Mouse (Mus musculus): ENCODE measurements around the gene Lrrc49.
A peak's percentile ranks its signal among the peaks of the same experiment; 100 is the strongest.

Gene Lrrc49

DNA sequence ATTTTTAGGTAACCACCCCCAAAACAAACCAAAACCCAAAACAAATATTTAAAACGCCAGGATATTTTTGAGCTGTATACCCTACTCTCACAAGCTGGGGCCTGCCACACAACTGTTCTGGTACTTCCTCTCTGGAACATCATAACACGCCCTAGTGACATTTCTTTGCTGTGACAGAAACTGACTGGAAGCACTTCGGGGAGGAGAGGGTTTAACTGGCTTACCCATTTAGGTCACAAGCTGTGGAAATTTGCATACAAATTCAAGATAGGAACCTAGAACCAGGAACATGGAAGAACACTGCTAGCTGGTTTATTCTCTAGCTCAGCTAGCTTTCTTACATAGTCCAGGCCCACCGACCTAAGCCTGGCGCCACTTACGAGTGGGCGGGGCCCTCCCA is 92.6 kb downstream of the Lrrc49 start:
- no peak for DNase-seq (ENCODE audit: low spot score)

DNA sequence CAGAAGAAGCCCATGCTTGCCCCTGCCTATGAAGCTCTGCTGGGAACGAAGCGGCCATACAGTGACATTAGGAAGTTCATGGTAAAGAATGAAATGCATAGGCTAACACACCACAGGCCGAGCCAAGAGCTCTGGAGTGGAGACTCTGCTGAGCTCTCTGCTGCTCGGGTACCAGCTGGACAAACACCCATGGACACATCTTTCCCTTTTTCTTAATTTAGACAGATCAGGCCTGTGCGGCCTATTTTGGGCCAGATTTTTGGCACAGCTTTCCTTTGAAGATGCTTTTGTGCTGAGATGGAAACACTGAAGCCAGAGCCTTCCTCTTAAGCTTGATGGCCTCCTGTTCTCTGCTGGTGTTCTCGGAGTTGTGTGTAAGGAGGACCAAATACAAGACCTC is 95.0 kb downstream of the Lrrc49 start:
- DNase-seq (ENCODE audit: low spot score): no peak

- DNase-seq (ENCODE audit: low spot score): no peak
Observed at GRCm38 (mm10) chr9:60592363-60592762, 95.6 kb downstream of the Lrrc49 start.

DNA sequence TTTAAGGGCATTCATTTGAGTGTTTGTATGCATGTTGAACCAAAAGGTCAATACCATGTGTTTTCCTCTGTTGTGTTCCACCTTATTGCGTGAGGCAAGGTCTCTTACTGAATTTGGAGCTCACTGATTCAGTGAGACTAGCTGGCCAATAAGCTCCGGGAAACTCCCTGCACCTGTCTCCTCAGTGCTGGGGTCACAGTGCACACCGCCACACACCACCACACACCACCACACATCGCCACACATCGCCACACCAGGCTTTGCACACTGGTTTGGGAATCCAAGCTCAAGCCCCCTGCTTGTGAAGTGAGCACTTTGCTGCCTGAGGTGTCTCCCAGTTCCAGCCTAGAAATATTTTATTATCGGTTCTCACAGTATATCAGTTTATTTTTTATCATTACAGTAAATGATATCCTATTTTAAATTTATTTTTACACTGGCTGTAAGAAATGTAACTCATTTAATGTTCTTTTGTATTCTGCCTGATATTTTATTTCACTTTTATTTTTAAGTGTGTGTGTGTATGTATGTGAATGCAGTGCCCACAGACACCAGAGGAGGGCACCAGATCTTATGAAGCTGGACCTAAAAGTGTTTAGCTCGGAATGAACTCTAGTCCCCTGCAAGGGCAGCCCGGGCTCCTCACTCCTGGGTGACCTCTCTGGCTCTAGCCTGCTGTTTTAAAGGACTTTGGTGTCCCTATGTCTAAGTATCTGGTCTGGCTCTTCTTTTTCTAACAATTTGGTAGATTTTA is 96.9 kb downstream of the Lrrc49 start:
- DNase-seq (ENCODE audit: low spot score): no peak

GRCm38 (mm10) chr9:60588914-60589313 is 99.0 kb downstream of the Lrrc49 start:
- DNase-seq (ENCODE audit: low spot score): no peak

GRCm38 (mm10) chr9:60586920-60587319 is 101.0 kb downstream of the Lrrc49 start:
- DNase-seq (ENCODE audit: low spot score): no peak

DNA sequence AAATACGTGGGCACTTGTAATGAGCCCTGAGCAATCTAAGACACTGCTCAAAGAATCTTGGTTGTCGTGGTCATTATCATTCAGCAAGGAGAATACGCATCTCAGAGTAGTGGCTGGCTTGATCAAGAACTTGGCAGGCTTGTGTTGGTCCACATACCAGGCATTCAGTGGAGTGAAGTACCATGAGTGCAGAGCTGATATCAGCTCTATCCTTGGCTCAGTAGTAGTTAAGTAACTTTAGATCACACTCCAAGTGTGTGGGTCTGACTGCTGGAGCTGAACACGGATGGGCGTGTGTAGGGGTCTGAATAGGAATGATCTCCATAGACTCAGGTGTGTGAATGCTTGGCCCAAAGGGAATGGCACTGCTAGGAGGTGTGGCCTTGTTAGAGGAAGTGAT is 102.8 kb downstream of the Lrrc49 start:
- no peak for DNase-seq (ENCODE audit: low spot score)

DNA sequence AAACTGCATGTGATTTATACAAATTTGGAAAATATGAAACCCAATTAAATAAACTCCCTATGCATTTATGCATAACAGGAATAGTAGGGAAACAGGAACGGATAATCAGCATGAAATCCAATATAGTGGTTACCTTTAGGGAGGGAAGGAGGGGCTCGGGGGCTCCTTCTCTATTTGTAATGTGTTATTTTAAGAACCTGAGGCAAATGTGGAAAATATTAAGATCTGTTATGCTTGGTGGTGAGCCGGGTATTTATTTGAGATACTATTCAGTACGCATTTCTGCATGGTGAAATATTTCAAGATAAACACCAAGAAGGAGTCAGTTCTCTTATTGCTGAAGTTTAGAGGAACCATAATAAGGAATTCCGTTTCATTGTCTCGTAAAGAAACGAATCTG is 105.4 kb downstream of the Lrrc49 start:
- DNase-seq (ENCODE audit: low spot score): no peak

GRCm38 (mm10) chr9:60573011-60573410 is 114.9 kb downstream of the Lrrc49 start:
- DNase-seq (ENCODE audit: low spot score): no peak

- DNase-seq (ENCODE audit: low spot score): no peak
Observed at GRCm38 (mm10) chr9:60571725-60572124, 116.2 kb downstream of the Lrrc49 start.

DNA sequence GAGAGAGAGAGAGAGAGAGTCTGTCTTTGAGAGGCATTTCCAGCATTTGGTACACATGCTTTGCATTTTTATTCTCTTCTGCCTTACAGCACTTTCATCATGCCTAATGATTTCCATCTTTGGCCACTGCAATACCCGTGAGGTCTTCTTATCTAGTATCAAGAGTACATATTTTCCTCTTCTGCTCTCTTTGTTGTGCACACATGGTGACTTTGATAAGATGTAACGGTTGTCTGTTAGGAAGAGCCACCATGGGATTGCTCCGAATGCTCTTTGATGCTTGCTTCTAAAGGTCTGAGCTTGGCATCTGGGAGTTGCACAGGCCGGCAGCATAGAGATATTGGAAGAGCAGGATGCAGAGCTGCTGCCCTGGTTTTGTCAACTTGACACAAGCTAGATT is 116.9 kb downstream of the Lrrc49 start:
- no peak for DNase-seq (ENCODE audit: low spot score)

DNA sequence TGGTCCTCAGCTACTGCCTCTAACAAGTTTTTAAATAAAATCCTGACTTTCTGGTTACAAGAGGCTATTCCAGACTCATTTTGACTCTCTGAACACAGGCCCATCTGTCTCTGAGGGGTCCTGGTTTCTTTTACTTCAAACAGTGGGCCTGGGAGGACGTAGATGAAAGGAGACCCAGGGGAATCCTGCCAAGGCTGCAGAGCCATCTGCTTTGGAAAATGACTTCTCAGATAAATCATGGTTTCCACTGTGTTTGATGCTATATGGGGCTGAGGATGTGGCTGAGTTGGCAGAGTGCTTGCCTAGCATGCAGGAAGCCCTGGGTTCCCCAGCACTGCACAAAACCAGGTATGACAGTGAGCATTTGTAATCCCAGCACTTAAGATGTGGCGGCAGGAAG is 118.6 kb downstream of the Lrrc49 start:
- DNase-seq (ENCODE audit: low spot score): no peak

DNA sequence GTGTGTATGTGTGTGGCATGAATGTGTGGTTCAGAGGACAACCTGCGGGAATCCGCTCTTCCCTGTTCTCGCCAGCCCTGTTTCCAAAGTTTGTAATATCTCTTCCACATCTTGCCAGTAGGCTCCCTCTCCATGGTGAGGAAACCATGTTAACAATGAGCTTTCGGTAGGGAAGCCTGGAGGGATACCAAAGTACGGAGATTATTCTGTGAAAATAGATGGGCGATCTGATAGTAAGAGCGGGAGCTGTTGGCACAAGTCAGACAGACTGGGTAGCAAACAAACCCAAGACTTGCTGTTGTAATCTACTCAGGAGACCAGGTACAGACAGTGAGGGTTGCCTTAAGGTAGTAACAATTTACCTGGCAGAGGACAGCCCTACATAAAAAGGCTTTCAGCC is 124.1 kb downstream of the Lrrc49 start:
- DNase-seq (ENCODE audit: low spot score): no peak

DNA sequence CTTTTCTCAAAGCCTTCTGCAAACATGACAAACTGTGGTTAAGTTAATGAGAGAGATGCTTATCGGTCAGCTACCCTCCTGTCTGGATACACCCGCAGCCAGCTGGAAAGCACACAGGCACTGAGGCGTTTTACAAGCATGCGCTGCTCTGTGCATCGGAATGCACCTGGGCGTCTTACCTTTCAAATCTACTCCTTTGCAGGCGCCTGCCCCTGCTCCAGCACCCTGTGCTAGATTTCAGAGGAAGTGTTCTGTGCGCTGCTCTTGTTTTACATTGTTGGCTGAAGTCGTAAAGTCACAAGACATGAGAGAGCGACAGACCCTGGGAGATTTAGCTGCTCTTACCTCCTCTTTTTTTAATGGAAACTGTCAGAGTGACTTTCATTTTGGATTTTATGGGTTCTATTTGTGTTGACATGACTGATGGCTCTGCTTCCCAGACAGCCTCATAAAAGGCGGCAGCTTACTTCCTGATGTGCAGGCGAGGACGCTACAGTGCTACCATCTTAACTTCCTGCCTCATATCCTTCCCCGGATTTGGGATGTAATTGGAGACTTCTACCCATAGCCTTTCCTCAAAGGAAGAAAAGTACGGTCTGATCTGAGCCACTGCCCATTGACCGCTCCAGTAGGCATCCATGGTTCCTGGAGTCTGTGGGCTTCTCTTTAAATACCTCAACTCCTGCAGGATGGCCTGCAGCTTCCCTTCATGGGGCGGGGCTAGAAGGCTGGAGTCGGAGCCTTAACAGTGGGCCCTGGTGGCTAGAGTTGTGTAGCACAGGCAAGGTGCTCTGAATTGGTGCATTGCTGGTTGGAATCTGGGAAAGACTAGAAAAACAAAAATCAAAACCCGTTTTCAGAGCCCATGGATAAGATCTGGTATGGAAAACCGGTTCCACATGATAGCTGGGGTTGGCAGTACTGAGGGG is 125.3 kb downstream of the Lrrc49 start:
- peak; percentile 39 for DNase-seq (ENCODE audit: low spot score)

DNA sequence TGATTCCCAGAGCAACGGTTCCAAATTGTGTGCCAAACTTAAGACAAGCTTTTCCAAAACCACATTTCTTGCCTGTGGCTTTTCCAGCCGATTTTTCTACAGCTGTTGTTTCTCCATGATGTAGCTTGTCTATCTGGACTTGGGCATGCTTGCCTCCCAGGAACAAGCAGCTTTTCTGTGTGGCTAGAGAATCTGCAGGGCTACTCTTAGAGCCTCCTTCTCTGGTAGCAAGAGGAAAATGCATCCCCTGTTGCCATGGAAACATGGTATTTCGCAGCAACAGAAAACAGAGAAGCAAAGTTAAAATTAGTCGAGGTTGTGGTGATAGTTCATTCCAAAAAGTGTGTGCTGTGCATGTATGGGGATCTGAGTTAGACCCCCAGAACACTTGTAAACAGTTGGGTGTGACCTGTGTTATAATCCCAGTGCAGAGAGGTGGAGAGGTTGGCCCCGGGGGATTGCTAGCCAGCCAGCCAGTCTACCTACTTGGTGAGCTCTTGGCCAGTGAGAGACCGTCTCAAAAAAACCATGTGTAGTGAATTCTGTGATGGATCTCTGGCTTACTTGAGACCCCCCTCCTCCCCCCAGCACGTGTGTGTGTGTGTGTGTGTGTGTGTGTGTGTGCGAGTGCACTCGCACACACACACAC is 126.2 kb downstream of the Lrrc49 start:
- no peak for DNase-seq (ENCODE audit: low spot score)

- DNase-seq (ENCODE audit: low spot score): no peak
Observed at GRCm38 (mm10) chr9:60558507-60558906, 129.5 kb downstream of the Lrrc49 start.

DNA sequence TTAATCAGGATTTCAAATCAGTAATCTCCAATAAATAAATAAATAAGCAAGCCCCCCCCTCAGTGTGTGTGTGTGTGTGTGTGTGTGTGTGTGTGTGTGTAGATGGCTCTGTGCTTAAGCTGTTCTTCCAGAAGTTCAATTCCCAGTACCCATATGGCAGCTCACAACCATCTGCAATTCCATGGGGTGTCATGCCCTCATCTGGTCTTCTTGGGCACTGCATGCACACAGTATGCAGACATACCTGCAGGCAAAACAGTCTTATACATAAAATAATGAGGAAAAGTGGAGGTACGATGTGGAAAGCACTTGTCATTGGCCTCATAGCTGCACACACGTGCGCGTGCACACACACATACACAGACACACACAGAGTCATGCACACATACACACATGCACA is 136.7 kb downstream of the Lrrc49 start:
- DNase-seq (ENCODE audit: low spot score): no peak

DNA sequence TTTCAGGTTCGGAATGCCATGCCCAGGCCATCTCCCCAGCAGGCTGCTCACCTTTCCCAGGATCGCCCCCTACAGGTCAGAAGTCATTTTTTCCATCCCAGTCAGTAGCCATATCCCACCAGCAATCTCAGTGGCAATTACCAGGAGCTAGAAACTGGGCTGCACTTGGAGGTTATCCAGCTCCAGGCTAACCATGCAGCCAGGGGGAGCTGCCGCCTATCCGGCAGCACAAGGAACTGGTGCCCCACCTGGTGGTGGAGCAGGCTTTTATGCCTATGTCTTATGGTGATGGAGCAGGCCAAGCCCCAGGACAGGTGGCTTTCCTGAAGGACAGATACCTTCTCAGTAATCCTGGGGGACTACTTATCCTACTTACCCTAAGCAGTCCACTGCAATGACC is 139.8 kb downstream of the Lrrc49 start:
- peak; percentile 74 for DNase-seq (ENCODE audit: low spot score)

DNA sequence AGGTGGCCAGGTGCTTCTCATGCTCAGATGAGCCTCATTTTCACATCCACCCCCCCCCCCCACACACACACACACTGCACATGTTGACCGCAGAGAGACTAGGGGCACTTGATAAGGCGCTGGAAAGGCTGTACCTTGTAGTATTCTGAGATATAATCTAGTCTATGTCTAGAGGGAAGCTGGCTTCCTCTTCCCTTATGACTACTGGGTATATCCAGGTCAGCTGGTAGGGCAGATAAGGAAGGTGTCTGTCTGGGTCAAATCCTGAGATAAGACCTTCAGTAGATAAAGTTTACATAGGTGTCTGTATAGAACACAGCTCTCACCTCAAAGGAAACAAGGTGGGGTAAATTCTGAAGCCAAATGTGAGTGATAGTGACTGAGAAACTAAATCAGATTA is 141.8 kb downstream of the Lrrc49 start:
- DNase-seq (ENCODE audit: low spot score): no peak

DNA sequence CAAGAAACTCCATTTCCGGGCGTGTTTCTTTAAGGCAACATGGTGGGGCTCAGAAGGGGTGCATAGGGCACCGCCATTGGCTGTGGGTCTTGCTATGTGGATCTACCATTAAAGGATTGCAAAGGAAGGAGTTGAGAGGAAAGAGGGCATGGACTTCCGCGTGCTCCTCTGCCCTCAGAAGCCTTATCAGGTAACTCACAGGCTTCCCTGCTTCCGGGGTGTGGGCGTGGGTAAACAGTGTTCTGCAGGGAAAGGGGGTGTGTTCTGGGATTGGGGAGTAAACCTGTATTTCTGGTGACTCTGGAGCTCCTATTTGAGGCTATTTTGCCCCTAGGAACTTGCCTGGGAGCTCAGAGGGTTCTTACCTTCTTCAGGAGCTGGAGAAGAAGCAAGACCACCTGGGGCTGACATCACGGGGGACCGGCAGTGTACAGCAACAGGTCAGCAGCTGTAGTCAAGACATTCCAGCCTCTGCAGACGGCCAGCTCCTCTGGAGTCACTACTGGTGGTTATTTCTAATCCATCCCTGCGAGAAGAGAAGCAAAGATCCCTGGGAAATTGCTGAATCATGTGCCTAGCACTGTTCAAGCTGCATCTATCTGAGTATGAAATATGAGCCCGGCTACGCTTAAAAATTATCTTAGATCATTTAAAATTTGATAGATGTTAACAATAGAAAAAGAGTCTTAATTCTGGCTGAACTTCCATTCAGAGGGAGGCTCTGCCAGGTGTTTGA is 142.4 kb downstream of the Lrrc49 start:
- peak; percentile 67 for DNase-seq (ENCODE audit: low spot score)

DNA sequence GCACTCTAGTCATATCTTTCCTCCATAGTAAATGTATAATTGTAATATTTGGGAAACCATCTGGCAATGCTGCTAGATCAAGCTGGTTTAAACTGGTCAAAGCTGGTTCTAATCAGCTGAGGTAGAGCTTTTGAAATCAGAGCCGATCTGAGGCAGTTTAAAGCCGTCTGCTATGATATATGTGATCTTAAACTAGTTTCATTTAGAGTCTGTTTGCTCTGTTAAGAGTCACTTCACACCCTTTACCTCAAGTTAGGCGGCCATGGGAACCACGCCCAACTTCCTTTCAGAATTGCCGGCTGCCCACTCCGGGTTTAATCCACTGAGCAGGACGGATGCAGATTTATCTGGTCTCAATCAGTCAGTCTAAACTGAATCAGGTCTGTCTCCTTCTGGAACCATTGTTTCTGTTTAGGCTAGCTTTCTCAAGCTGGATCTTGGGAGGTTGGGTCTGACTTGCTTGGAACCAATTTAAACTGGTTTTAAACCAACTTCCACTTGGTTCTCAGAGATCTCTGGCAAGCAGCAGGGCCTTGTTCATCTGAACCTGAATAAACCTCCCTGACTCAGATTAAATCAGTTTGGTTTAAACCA is 144.4 kb downstream of the Lrrc49 start:
- no peak for DNase-seq (ENCODE audit: low spot score)

GRCm38 (mm10) chr9:60530310-60530709 is 157.6 kb downstream of the Lrrc49 start:
- no peak for DNase-seq (ENCODE audit: low spot score)

All from urinary bladder, postnatal 14 days (tissue).